14 mouse cellular contexts compared by ENCODE assay signal in the genomic region with DNA sequence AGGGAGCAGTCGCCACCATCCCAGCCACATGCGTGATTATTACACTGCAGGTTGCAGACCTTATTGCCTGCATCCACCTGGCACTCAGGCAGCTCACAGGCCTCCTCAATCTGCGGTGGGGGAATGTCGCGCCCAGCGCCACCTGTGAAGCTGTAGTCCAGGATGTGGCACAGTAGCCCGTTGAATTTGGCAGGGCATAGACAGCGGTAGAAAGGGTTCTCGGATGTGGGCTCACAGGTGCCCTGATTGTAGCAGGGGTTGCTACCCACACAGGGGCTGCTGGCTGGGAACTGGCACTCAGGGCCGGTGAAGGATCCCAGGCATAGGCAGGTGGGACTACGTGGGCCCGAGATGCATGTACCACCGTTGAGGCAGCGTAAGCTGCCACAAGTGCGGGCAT.
"Had no signal": no experiment of that assay in that cellular context is flagged by ENCODE, and none has a peak within 500 bp of the region (broad histone marks: within the 10 kb centered on the region; RNA-seq: fewer than 3 reads in every experiment).

No protein-coding gene starts in this region.

- H3K4me3 ChIP-seq: intestine, embryonic 15.5 days; kidney, embryonic 15.5 days; liver, embryonic 13.5 days; midbrain, embryonic 13.5 days had no signal

- H3K27me3 ChIP-seq: intestine, embryonic 15.5 days; kidney, embryonic 15.5 days; liver, embryonic 13.5 days; midbrain, embryonic 13.5 days had no signal

- H3K4me2 ChIP-seq: intestine, embryonic 15.5 days; kidney, embryonic 15.5 days; liver, embryonic 13.5 days; midbrain, embryonic 13.5 days had no signal

- H3K27ac ChIP-seq: intestine, embryonic 15.5 days; kidney, embryonic 15.5 days; liver, embryonic 13.5 days; midbrain, embryonic 13.5 days; stomach, postnatal 0 days had no signal

- DNase-seq: kidney, adult 11 months; kidney, adult 8-10 months; kidney, postnatal 10 days; kidney, postnatal 4 days; liver, embryonic 13.5 days; lung, adult 2 months; lung, postnatal 14 days; lung, postnatal 4 days; right cerebral cortex, postnatal 4 days had no signal

- H3K9ac ChIP-seq: intestine, embryonic 15.5 days; kidney, embryonic 15.5 days; liver, embryonic 13.5 days; midbrain, embryonic 13.5 days had no signal

- H3K4me1 ChIP-seq: intestine, embryonic 15.5 days; kidney, embryonic 15.5 days; liver, embryonic 13.5 days had no signal

- H3K9me3 ChIP-seq: intestine, embryonic 15.5 days; kidney, embryonic 15.5 days; liver, embryonic 13.5 days; midbrain, embryonic 13.5 days had no signal

- ATAC-seq: intestine, embryonic 15.5 days; midbrain, embryonic 13.5 days; midbrain, embryonic 16.5 days had no signal
